Mouse (Mus musculus) cerebellum, adult 9-10 months (tissue): ENCODE results near the gene Mrtfa.

Experiments used
- DNase-seq: peaks from one replicate; pipeline ENCODE4 v3.0.0; 2022

The Mrtfa gene

DNA sequence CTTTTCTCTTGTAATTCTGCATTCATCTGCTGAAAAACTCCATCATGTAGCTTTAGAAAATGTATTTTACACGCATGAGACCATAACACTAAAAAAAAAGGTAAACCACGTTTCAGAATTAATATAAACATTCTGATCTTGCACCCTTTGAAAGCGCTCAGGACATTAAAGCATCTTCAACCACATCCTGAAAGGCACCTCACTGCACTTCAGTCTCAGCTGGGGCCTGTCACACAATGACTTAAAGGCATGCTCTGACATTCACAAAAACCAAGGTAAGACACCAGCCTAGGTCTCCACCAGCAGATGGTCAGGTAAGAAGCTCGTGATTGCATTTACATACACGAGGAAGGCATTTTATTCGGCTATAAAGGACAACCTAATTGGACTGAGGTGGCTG lies 92.7 kb downstream of the Mrtfa start:
- no peak for DNase-seq

DNA sequence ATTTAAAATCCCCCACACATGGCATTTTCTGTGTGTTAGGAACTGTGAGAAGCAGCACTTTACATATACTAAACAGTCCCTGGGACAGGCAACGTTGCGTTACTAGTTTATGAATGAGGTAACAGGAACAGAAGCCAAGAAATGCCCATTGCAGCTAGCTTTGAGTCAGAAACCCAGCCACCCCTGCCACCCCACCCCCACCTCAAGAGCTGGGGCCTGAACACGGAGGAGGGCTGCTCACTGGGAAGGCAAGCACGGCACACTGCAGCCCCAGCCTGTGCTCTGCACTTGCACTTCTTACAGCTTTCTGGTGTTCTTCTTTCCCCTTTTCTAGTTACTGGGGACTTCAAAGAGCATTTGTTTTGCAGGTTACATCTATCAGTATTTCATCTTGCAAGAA lies 93.1 kb downstream of the Mrtfa start:
- no peak for DNase-seq

DNA sequence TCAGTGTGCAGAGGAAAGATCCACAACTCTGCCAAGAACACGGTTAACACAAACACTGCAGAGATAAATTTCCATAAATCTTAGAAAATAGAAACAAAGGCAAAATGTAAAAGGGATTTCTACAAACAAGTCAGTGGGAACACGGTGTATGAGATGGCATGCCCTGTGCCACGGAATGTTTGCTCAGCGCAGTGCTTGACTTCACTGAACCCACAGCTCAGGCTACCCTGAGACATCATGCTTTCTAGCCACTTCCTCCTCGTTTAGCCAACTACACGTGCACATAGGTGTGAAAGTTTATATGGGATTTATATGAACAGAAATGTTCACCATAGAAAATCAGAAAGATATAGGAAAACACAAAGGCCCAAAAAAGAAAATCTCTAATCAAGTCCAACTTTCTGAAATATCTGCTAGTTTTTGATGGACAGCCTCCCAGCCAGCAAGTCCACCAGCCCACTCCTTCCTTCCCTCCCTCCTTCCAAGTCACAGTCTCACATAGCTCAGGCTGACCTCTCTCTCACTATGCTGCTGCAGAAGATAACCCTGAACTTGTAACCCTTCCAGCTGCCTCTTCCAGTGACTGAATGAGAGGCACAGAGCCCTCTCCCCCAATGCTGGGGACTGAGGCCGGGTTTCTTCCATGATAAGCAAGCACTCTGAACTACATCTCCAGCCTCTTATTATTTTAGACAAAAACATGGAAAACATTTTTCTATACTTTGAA lies 94.1 kb downstream of the Mrtfa start:
- DNase-seq = no peak

DNA sequence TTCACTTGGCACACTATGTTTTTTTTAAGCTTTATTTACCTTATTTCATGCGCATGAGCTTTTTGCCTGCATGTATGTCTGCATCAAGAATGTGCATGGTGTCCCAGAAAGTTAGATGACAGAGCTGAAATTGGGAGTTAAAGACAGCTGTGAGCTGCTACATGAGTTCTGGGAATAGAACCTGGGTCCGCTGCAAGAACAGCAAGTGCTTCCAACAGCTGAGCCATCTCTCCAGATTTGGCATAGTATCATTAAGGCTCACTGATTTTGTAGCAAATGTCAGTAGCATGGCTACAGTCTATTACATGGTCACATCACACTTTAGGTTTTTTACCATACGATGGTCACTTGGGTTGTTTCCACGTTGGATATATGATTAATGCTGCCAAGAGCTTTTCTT lies 97.5 kb downstream of the Mrtfa start:
- DNase-seq = no peak

DNA sequence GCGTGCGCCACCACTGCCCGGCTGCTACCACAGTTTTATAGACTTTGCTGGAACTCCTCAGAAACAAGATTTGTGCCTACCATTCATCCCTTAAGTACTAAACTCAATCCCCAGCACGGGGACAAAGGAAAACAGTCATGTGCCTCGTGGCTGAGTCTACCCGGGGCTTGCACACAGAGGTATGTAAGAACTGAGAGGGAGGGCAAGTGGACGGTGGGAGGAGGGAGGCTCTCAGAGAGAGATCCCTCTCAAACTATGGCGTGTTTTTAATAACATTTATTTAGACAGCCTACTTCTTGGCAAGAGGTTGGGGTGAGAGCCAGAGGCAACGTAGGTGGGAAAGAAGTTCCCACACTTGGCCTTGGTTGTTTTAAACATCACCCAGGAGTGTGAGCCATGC lies 98.8 kb downstream of the Mrtfa start:
- DNase-seq = no peak

DNA sequence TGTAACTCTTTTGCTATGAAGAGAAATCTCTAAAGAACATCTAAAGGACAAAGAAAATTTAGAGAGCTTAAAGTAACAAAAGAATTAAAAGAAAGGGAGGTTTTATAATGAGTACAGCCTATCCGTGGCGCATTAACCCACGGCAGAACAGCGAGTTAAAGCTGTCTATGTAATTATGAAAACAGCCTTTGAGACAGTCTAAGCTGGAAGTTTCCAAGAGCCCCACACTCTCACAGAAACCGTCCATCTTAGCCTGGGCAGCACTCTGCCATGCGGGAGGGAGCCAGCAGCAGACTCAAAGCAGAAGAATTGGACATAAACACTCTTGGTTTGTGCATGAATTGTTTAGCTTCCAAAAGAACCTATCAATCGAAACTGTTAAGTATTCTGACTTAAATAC lies 103.0 kb downstream of the Mrtfa start:
- no peak for DNase-seq

DNA sequence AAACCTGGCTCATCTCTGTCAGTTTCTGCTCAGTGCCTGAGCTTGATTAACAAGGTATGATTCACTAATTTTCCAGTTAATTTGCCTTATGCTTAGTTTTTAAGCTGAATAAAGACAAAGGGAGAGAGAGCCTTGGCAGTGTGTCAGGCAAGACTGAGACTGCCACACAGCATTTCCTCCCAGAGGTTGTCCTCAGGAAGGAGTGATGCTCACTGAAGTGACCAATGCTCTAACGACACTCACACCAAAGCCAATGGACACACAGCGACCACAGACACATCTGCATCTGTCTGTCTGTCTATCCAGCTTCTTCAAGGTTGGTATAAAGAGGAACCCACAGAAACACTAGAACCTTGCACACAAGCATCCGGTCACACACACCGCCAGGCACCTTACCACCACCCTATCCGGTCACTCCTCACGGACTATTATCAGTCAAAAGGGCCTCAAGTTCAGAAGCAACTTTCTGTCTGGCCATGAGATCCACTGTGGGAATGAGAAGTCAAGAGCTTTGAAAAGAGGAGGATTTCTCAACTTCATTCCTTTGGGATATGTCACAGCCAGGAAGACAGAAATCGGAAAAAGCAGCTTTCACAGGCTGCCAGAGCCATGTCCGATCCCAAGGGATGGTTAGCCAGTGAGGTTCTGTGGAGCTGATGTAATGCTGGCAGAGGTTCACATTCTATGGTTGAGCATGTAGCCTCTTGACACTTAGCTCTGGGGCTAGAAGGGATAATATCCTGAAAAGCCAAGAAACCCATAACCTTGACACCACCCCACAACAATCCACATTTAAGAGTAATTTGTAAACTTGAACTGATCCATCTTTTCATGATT lies 103.7 kb downstream of the Mrtfa start:
- no peak for DNase-seq

DNA sequence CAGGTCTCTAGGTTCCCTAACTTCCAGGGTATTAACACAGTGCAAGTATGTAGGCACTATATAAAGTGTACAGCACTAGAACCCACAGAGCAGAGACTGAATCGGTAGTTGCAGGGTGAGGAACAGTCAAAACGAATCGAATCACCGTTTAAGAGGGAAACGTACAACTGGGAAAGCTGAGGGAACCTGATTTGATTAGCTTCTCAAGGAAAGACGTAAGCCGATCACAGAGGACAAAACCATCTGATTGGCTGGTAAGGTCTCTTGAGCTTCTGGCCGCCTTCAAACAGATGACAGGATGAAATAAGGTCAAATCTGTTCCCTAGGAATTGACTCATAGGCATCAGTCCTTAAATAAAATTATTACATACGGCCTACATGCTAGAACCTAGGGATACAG lies 106.7 kb downstream of the Mrtfa start:
- no peak for DNase-seq

DNA sequence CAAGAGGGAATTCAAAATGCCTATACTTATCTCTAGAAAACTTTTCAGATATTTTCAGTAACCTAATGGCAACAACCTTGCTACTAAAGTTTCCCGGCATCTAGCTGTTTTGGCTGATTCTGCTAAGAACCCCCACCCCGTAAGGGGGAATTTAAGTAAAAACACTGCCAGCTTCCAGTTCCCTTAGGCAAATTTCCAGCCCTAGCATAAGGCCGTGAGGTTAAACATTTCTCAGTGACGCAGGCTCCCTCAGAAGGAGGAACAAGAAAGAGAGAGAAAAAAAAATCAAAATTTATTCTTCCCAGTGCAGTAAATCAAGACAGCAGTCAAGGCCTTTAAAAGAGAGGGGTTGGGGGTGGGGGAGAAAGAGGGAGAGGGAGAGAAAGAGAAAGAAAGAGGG lies 107.3 kb downstream of the Mrtfa start:
- no peak for DNase-seq

DNA sequence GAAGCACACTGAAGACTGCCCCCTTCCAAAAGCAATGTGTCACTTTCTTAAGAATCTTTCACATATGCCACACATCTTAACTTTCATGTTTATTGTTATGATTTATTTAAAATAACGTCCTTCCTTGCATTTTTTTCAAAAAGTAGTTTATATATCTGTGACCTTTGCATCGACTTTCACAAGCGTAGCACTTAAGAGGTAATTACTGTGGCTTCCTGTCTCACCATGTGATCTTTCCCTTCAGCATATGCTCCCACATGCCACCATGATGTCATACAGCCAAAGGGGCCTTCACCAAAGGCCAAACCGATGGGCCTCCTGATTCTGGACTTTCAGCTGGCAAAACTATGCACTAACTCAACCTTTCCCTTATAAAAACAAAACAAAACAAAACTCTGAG lies 109.3 kb downstream of the Mrtfa start:
- no peak for DNase-seq

DNA sequence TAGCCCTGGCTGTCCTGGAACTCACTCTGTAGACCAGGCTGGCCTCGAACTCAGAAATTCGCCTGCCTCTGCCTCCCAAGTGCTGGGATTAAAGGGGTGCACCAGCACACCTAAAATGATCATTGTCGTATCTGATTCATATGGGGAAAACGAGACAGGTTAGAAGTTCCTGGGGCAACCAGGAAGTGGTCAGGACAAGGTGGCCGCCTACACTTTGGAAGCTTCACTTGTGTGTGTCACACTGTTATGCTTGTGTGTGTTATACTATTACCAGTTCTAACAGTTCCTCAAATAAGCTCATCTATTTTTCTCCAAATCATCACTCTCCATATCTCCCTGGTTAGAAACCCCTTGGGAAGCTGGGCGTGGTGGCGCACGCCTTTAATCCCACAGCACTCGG lies 110.2 kb downstream of the Mrtfa start:
- no peak for DNase-seq

DNA sequence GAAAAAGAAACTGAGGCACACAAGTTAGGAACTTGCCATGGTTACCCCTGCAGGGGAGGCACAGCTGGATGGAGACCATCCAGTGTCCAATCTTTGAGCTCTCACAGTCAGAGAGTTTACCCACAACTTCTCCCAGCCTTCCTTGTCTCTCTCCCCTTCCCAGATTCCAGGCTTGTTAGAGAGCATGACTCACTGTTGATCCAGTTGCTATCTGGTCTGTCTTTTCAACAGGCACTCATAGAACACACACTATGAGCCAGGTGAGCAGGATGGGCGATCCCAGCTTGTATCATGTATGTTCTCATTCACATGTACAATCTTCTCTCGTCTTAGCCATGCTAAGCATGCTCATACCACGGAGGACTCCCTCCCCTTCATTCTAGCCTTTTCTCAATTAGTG lies 111.3 kb downstream of the Mrtfa start:
- no peak for DNase-seq

DNA sequence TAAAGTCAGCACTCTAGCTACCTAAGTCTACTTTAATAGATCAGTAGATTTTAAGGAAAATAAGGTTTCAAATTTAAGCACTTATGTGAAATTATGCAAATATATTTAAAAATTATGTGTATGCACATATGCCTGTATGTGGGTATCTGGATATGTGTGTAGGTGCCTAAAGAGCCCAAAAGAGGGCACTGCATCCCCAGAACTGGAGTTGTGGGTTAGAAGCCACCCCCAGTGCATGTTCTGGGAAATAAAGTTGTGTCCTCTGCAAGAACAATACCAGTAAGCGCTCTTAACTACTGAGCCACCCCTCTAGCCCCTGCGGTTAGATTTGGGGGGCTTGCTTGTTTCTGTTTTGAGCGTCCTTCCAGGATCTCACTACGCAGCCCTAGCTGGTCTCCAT lies 113.0 kb downstream of the Mrtfa start:
- DNase-seq = no peak

DNA sequence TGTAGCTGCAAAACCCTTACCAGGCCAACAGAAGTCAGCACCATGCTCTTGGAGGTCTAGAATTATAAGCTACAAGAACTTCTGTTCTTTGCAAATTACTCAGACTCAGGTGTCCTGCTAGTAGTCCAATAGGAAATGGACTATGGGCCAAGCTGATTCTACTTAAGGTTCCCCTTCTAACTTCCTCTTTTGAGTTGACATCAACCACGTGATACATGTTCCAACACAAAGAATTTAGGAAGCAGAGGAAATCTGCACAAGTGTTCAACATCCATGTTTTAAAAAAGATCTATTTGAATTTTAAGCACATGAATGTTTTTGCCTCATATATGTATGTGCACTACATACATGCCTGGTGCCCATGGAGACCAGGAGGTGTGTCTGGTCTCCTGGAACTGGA lies 116.0 kb downstream of the Mrtfa start:
- no peak for DNase-seq

DNA sequence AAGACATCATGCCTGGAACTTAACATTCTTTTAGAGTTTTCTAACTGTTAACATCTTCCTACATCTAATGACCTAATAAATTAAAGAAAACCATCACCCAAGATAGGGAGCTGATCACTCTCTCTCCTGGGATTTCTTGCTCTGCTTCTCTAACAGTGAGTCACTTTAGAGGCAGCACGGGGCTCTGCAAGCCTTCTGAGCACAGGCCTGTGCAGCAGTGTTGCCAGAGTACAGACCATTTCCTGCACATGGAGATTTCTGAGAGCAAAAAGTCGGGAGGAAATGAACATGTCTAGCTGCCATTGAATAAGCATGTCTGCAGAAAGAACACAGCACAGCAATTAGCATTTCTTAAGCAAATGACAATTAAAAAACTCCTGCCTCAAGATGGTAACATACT lies 116.8 kb downstream of the Mrtfa start:
- no peak for DNase-seq

DNA sequence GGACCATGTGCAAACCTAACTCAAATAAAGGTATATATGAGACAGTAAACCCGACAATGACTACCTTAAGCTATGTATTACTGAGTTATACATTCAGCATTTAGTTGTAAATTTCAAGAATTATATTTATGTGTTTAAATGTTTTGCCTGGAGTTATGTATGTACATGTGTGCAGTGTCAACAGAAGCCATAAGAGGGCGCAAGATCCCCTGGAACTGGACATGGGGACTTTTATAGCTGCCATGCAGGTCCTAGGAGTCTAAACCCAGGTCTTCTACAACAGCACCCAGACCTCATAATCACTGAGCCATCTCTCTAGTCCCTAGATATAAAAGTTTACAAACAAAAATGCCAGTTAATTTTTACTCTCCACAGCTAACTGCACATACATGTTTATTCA lies 117.8 kb downstream of the Mrtfa start:
- DNase-seq = no peak

DNA sequence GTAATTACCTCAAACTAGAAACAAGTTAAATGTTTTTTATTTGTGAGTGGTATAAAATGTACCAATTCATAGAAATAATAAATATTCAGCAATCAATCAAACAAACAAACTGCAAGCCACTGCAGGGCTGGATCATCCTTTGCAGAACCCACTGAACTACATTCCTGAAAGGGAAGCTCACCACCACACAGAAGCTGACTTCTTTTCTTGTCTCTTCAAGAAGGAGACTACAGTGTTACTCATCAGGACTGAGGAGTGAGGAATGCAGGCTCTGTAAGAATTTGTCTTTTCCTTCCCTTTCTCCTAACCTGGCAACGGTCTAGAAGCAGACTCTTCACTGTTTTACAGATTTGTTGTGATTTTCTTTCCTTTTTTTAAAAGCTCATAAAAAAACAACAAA lies 120.1 kb downstream of the Mrtfa start:
- DNase-seq = no peak

DNA sequence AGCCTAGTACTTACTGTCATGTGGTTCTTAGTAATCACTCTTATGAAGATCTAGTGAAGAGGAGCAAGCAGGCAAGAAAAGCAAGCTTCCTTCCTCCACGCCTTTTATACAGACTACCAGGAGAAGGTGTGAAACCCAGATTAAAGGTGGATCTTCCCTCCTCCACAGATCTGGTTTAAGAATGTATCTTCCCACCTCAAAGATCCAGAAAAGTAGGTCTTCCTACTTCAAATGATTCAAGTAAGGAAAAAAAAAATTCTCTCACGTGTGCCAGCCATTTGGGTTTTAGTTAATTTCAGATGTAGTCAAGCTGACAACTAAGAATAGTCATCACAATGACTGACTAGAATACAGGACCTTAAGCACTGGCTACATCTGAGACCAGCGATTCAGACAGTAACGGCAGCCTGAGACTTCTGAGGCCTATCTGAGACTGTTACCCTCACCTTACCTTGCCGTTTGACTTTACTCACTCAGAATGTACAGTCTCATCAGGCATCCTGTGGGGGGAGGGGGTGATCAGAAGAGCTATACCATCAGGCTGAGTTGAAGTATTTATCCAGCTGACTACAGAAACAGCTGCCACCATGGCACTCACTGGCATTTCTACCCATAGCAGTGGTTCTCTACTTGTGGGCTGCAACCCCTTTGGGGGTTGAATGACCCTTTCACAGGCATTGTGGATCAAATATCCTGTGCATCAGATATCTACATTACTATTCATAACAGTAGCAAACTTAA lies 121.7 kb downstream of the Mrtfa start:
- no peak for DNase-seq

DNA sequence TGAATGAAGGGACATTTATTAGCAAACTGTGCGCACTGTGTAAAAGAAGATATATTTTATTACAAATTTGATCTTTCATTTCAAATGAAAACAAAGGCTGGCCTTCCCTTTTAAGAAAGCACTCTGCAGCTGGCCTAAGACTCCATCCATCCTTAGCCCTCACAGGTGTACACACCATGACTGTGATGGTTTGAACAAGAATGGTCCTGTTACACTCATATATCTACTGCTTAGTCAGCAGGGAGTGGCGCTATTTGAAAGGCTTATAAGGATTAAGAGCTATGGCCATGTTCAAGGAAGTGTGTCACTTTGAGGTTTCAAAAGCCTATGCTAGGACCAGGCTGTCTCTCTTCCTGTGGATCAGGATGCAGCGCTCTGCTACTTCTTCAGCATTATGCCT lies 122.8 kb downstream of the Mrtfa start:
- no peak for DNase-seq

DNA sequence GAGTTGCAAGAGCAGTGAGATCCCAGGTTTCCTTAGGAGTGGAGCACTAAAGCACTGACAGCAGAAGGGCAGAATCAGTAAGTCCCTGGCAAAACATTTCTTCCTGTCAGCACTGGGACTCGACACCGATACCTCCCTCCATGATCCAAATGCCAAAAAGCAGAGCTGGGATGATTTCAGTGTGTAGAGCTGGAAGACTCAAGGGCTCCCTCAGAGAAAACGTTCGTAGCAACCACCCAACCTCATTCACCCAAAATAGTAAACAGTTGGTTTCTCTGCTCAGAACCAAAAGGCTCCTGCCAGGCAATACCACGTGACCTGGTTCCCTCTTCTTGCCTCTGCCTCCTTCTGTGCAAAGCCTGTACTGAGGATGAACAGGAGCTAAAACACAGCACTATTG lies 123.6 kb downstream of the Mrtfa start:
- DNase-seq = peak; percentile 63

DNA sequence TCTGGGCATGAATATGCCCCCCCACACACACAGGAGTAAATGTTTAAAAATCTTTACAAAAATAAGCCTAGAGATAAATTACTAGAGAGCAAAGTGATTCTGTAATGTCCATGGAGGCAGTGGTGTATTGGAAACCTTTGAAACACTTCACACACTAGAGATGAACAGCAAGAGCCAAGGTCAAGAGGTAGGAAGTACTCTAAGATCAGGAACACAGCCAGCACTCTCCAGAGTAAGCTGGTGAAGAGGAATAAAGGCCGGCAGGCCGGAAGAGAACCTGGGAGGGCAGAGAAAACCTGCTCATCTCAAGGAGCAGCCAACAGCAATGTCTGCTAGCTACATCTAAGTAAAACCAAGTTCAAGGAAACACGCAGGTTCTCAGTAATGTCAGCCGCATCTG lies 125.9 kb downstream of the Mrtfa start:
- no peak for DNase-seq

DNA sequence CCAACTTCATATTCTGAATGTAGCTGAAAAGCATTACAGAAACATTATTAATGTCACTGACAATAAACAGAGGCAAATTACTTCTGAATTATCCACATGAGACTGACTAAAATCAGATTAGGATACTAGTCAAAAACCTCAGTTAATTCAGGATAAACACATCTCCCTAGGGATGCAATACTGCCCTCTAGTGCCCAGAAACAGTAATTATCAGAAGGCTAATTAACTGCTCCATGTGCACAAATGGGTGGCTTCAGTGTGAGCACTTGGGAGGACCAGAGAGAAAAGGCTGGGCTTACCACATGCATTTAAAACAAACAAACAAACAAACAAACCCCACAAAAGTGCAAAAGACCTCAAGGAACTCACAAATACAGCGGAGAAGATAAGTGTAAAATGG lies 126.4 kb downstream of the Mrtfa start:
- DNase-seq = peak; percentile 67

DNA sequence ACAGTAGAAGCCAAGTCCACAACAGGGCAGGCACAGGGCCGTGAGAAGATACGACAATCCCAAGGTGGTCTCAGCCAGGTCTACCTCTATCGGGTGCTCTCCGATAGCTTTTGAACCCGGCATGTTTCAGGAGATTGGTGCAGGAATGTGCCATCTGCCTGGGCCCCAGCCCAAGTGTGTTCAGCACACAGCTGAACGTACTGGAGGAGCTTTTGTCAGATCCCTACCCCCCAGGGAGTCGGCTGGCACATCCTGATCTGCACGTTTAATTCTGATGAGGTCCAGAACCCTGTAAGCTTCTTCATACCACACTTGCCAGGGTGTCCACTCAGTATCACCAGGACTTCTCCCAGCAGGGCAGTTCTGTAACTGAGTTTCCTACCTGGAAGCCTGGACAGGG lies 127.9 kb downstream of the Mrtfa start:
- peak; percentile 73 for DNase-seq

DNA sequence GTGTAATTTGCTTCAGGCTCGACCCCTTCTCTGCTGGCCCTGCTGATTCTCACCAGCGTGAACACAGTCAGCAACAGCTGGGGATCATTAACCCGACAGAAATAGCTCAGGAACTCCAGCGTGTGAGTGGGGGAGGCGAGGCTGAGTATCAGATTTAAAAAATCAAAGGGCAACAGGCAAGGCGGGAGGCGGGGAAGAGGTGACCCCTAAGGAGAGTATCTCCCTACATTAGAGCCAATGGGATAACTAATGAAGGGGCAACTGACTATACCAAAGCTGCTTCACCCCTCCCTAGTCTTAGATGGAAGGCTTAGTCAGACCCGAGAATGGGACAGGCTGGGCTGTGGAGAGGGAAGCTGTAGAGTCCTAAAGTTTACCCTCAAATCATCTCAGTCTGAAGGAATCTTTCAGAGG lies 128.4 kb downstream of the Mrtfa start:
- no peak for DNase-seq
